Mouse (Mus musculus): Measurements from ENCODE around the gene Cdkl1. TPM values are rescaled to one million over a fixed set of nuclear protein-coding genes. Genes with fewer than 3 reads are reported as not detected.
A peak's percentile ranks its signal among the peaks of the same experiment; 100 is the strongest.

Gene Cdkl1
- polyA plus RNA-seq, 1 experiment, result not detected

- peak; percentile 34 for TF ChIP-seq MAX (IDR thresholded peaks at IDR 0.05)
- TF ChIP-seq CEBPB (IDR thresholded peaks at IDR 0.05; ENCODE audit: low read depth), result no peak
- TF ChIP-seq CTCF (IDR thresholded peaks at IDR 0.05; ENCODE audit: control insufficient read depth, insufficient read depth, insufficient read length), result peak; percentile 87
- no peaks in the 10 kb centered on the region for H3K27me3 ChIP-seq (ENCODE audit: control insufficient read depth, insufficient read depth, insufficient read length)
- H3K36me3 ChIP-seq (ENCODE audit: control insufficient read depth, insufficient read depth), result no peaks in the 10 kb centered on the region
- no peak overlapping the region for H3K4me3 ChIP-seq (ENCODE audit: insufficient read depth, poor library complexity, severe bottlenecking)
- no peaks in the 10 kb centered on the region for H3K79me2 ChIP-seq (ENCODE audit: control insufficient read depth, insufficient read depth)
- peak overlapping the region; percentile 29 for H3ac ChIP-seq (ENCODE audit: control insufficient read depth, insufficient read length, low read depth)
- H3K79me3 ChIP-seq (ENCODE audit: low read depth), result no peaks in the 10 kb centered on the region
These were observed 33.5 kb downstream of the Cdkl1 start for GRCm38 (mm10) chr12:69757418-69758141.

GRCm38 (mm10) chr12:69756015-69756414 lies 35.1 kb downstream of the Cdkl1 start:
- no peaks in the 10 kb centered on the region for H3K79me2 ChIP-seq (ENCODE audit: control insufficient read depth, insufficient read depth)
- no peaks in the 10 kb centered on the region for H3K36me3 ChIP-seq (ENCODE audit: control insufficient read depth, insufficient read depth)
- H3ac ChIP-seq (ENCODE audit: control insufficient read depth, insufficient read length, low read depth), result no peak overlapping the region
- no peaks in the 10 kb centered on the region for H3K27me3 ChIP-seq (ENCODE audit: control insufficient read depth, insufficient read depth, insufficient read length)
- H3K4me3 ChIP-seq (ENCODE audit: insufficient read depth, poor library complexity, severe bottlenecking), result no peak overlapping the region
- H3K79me3 ChIP-seq (ENCODE audit: low read depth), result no peaks in the 10 kb centered on the region
- TF ChIP-seq USF1 (IDR thresholded peaks at IDR 0.05; ENCODE audit: low read depth), result no peak
- TF ChIP-seq CEBPB (IDR thresholded peaks at IDR 0.05; ENCODE audit: low read depth), result no peak

GRCm38 (mm10) chr12:69753936-69754335 lies 37.1 kb downstream of the Cdkl1 start:
- TF ChIP-seq MYOD1 (IDR thresholded peaks at IDR 0.05; ENCODE audit: control insufficient read depth, insufficient read length, low read depth) (no peak), MYOG (IDR thresholded peaks at IDR 0.05; ENCODE audit: control insufficient read depth, extremely low read depth, insufficient read length) (no peak), FOSL1 (IDR thresholded peaks at IDR 0.05; ENCODE audit: insufficient read depth, low read length, poor library complexity, severe bottlenecking) (no peak), USF1 (IDR thresholded peaks at IDR 0.05; ENCODE audit: low read depth) (no peak), CEBPB (IDR thresholded peaks at IDR 0.05; ENCODE audit: low read depth) (no peak), MAX (IDR thresholded peaks at IDR 0.05) (no peak), CTCF (IDR thresholded peaks at IDR 0.05; ENCODE audit: control insufficient read depth, insufficient read depth, insufficient read length) (no peak)
- Histone ChIP-seq H3K79me2 (ENCODE audit: control insufficient read depth, insufficient read depth) (no peaks in the 10 kb centered on the region), H3K4me3 (ENCODE audit: insufficient read depth, poor library complexity, severe bottlenecking) (no peak overlapping the region), H3K79me3 (ENCODE audit: low read depth) (no peaks in the 10 kb centered on the region), H3K27me3 (ENCODE audit: control insufficient read depth, insufficient read depth, insufficient read length) (no peaks in the 10 kb centered on the region), H3K36me3 (ENCODE audit: control insufficient read depth, insufficient read depth) (no peaks in the 10 kb centered on the region), H3ac (ENCODE audit: control insufficient read depth, insufficient read length, low read depth) (no peak overlapping the region)

GRCm38 (mm10) chr12:69751864-69752341 lies 39.2 kb downstream of the Cdkl1 start:
- no peaks in the 10 kb centered on the region for H3K79me2 ChIP-seq (ENCODE audit: control insufficient read depth, insufficient read depth)
- H3K36me3 ChIP-seq (ENCODE audit: control insufficient read depth, insufficient read depth), result no peaks in the 10 kb centered on the region
- TF ChIP-seq CTCF (IDR thresholded peaks at IDR 0.05; ENCODE audit: control insufficient read depth, insufficient read depth, insufficient read length), result no peak
- TF ChIP-seq MYOG (IDR thresholded peaks at IDR 0.05; ENCODE audit: control insufficient read depth, extremely low read depth, insufficient read length), result no peak
- TF ChIP-seq USF1 (IDR thresholded peaks at IDR 0.05; ENCODE audit: low read depth), result no peak
- no peak for TF ChIP-seq MAX (IDR thresholded peaks at IDR 0.05)
- TF ChIP-seq CEBPB (IDR thresholded peaks at IDR 0.05; ENCODE audit: low read depth), result no peak
- TF ChIP-seq FOSL1 (IDR thresholded peaks at IDR 0.05; ENCODE audit: insufficient read depth, low read length, poor library complexity, severe bottlenecking), result no peak
- no peak for TF ChIP-seq MYOD1 (IDR thresholded peaks at IDR 0.05; ENCODE audit: control insufficient read depth, insufficient read length, low read depth)
- H3K27me3 ChIP-seq (ENCODE audit: control insufficient read depth, insufficient read depth, insufficient read length), result no peaks in the 10 kb centered on the region
- H3ac ChIP-seq (ENCODE audit: control insufficient read depth, insufficient read length, low read depth), result no peak overlapping the region
- no peak overlapping the region for H3K4me3 ChIP-seq (ENCODE audit: insufficient read depth, poor library complexity, severe bottlenecking)
- no peaks in the 10 kb centered on the region for H3K79me3 ChIP-seq (ENCODE audit: low read depth)

- Histone ChIP-seq H3K79me2 (ENCODE audit: control insufficient read depth, insufficient read depth) (no peaks in the 10 kb centered on the region), H3K36me3 (ENCODE audit: control insufficient read depth, insufficient read depth) (no peaks in the 10 kb centered on the region), H3K4me3 (ENCODE audit: insufficient read depth, poor library complexity, severe bottlenecking) (no peak overlapping the region), H3K79me3 (ENCODE audit: low read depth) (no peaks in the 10 kb centered on the region), H3ac (ENCODE audit: control insufficient read depth, insufficient read length, low read depth) (no peak overlapping the region), H3K27me3 (ENCODE audit: control insufficient read depth, insufficient read depth, insufficient read length) (no peaks in the 10 kb centered on the region)
- no peak for TF ChIP-seq CTCF (IDR thresholded peaks at IDR 0.05; ENCODE audit: control insufficient read depth, insufficient read depth, insufficient read length)
- TF ChIP-seq MYOD1 (IDR thresholded peaks at IDR 0.05; ENCODE audit: control insufficient read depth, insufficient read length, low read depth), result no peak
- TF ChIP-seq FOSL1 (IDR thresholded peaks at IDR 0.05; ENCODE audit: insufficient read depth, low read length, poor library complexity, severe bottlenecking), result no peak
- no peak for TF ChIP-seq CEBPB (IDR thresholded peaks at IDR 0.05; ENCODE audit: low read depth)
- TF ChIP-seq MYOG (IDR thresholded peaks at IDR 0.05; ENCODE audit: control insufficient read depth, extremely low read depth, insufficient read length), result no peak
- TF ChIP-seq MAX (IDR thresholded peaks at IDR 0.05), result no peak
These were observed 46.9 kb downstream of the Cdkl1 start for GRCm38 (mm10) chr12:69744138-69744537.

GRCm38 (mm10) chr12:69741965-69742364 lies 49.1 kb downstream of the Cdkl1 start:
- Histone ChIP-seq H3K36me3 (ENCODE audit: control insufficient read depth, insufficient read depth) (no peaks in the 10 kb centered on the region), H3K79me2 (ENCODE audit: control insufficient read depth, insufficient read depth) (no peaks in the 10 kb centered on the region), H3ac (ENCODE audit: control insufficient read depth, insufficient read length, low read depth) (no peak overlapping the region), H3K27me3 (ENCODE audit: control insufficient read depth, insufficient read depth, insufficient read length) (no peaks in the 10 kb centered on the region), H3K79me3 (ENCODE audit: low read depth) (no peaks in the 10 kb centered on the region), H3K4me3 (ENCODE audit: insufficient read depth, poor library complexity, severe bottlenecking) (no peak overlapping the region)
- TF ChIP-seq CTCF (IDR thresholded peaks at IDR 0.05; ENCODE audit: control insufficient read depth, insufficient read depth, insufficient read length) (no peak), MYOD1 (IDR thresholded peaks at IDR 0.05; ENCODE audit: control insufficient read depth, insufficient read length, low read depth) (no peak), MYOG (IDR thresholded peaks at IDR 0.05; ENCODE audit: control insufficient read depth, extremely low read depth, insufficient read length) (no peak), USF1 (IDR thresholded peaks at IDR 0.05; ENCODE audit: low read depth) (no peak), MAX (IDR thresholded peaks at IDR 0.05) (no peak), CEBPB (IDR thresholded peaks at IDR 0.05; ENCODE audit: low read depth) (no peak), FOSL1 (IDR thresholded peaks at IDR 0.05; ENCODE audit: insufficient read depth, low read length, poor library complexity, severe bottlenecking) (no peak)

Measured in C2C12 (cell line).